Mouse (Mus musculus) erythroblast, embryonic 14.5 days (primary cell): ENCODE results near the gene Olfr1109. TPM values are rescaled to one million over a fixed set of nuclear protein-coding genes. Genes with fewer than 3 reads are reported as not detected.

Source experiments
- H3K27me3 ChIP-seq: 2 replicates; pipeline ENCODE4 v1.6.1; 2012; ENCODE audit warnings: inconsistent platforms; ENCODE audit not compliant: control insufficient read depth
- H3K36me3 ChIP-seq: 2 replicates; pipeline ENCODE4 v1.6.1; 2012; ENCODE audit warnings: mild to moderate bottlenecking, inconsistent platforms; ENCODE audit not compliant: control insufficient read depth
- H3K4me1 ChIP-seq: 2 replicates; pipeline ENCODE4 v1.6.1; 2012; ENCODE audit warnings: inconsistent platforms; ENCODE audit not compliant: control insufficient read depth
- H3K4me3 ChIP-seq: replicated peaks from 2 replicates; pipeline ENCODE3; 2012; ENCODE audit warnings: moderate library complexity, mild to moderate bottlenecking, inconsistent platforms
- H3K9me3 ChIP-seq: 2 replicates; pipeline ENCODE4 v1.6.1; 2012; ENCODE audit warnings: low read length, inconsistent platforms, mixed read lengths; ENCODE audit not compliant: control insufficient read depth
- GATA1 ChIP-seq: IDR thresholded peaks from 2 replicates; pipeline ENCODE4 v1.6.1; 2012; ENCODE audit warnings: low read length, inconsistent platforms, mixed read lengths
- TAL1 ChIP-seq: IDR thresholded peaks from 3 replicates; pipeline ENCODE4 v1.6.1; 2012; ENCODE audit warnings: low read length, inconsistent platforms, mixed read lengths
- polyA plus RNA-seq: library from polyadenylated mRNA; stranded (reverse); fragments of >175 nt; gene quantifications from 2 replicates; pipeline ENCODE4 v1.2.3, GENCODE M21; 2012

Gene Olfr1109
- polyA plus RNA-seq: not detected in 2 replicates

GRCm38 (mm10) chr2:87095908-87096307 is at the start of gene Olfr1109:
Gene Olfr1109, minus strand, starts transcription at chr2:87096008.
- TF ChIP-seq GATA1 (no peak), TAL1 (no peak)

GRCm38 (mm10) chr2:87140200-87140599 is 44.4 kb upstream of the Olfr1109 start, which contains the start of gene Olfr1110:
Gene Olfr1110, minus strand, starts transcription at chr2:87140300.
- Histone ChIP-seq H3K4me1 (no peaks in the 10 kb centered on the region), H3K36me3 (no peaks in the 10 kb centered on the region), H3K27me3 (no peaks in the 10 kb centered on the region), H3K9me3 (no peaks in the 10 kb centered on the region), H3K4me3 (no peak within 1 kb of the TSS)
- TF ChIP-seq TAL1 (no peak), GATA1 (no peak)

More at GRCm38 (mm10) chr2:87095908-87096307, at the start of gene Olfr1109:
- H3K36me3 ChIP-seq: no peaks in the 10 kb centered on the region
- no peak within 1 kb of the TSS for H3K4me3 ChIP-seq
- H3K4me1 ChIP-seq: no peaks in the 10 kb centered on the region
- no peaks in the 10 kb centered on the region for H3K27me3 ChIP-seq
- no peaks in the 10 kb centered on the region for H3K9me3 ChIP-seq

DNA sequence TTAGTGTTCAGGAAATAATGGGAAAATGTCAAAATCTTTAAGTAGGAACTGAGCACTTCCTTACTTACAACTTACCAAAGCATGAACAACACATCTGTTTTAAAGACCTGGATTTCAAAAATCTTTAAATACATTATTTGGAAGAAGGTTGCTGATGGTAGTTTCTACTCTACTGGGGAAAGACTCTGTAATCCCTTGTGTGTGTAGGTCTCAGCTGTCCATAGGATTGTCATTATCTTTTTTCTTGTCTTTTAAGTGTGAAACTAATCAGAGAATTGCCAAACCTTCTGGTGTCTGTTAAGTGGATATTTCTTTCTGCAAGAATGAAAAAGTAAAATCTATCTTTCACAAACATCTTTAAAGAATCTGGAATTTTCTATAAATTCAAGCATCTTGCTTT is 18.7 kb upstream of the Olfr1109 start, which contains the start of gene Olfr259:
Gene Olfr259 (minus strand): TSS at position 101 of the 400 bp plus-strand sequence.
- TF ChIP-seq TAL1 (no peak), GATA1 (no peak)
- H3K27me3 ChIP-seq: no peaks in the 10 kb centered on the region
- H3K9me3 ChIP-seq: peaks cover 2% of the 10 kb centered on the region; the same call in 1 of the 2 replicates
- no peak within 1 kb of the TSS for H3K4me3 ChIP-seq
- no peaks in the 10 kb centered on the region for H3K36me3 ChIP-seq
- H3K4me1 ChIP-seq: no peaks in the 10 kb centered on the region

GRCm38 (mm10) chr2:87075717-87076116 is 20.1 kb downstream of the Olfr1109 start, which contains the start of gene Olfr1107:
Gene Olfr1107, minus strand, starts transcription at chr2:87075817.
- no peaks in the 10 kb centered on the region for H3K27me3 ChIP-seq
- H3K9me3 ChIP-seq: 0 out of 2 replicates have a peak, but pooled peaks cover 2% of the 10 kb centered on the region
- no peaks in the 10 kb centered on the region for H3K36me3 ChIP-seq
- H3K4me3 ChIP-seq: no peak within 1 kb of the TSS
- no peak for TF ChIP-seq GATA1
- TF ChIP-seq TAL1: no peak
- H3K4me1 ChIP-seq: no peaks in the 10 kb centered on the region

- Histone ChIP-seq H3K27me3 (no peaks in the 10 kb centered on the region), H3K4me3 (no peak within 1 kb of the TSS), H3K4me1 (no peaks in the 10 kb centered on the region), H3K36me3 (no peaks in the 10 kb centered on the region), H3K9me3 (no peaks in the 10 kb centered on the region)
- TF ChIP-seq GATA1 (no peak), TAL1 (no peak)
These were observed 43.6 kb downstream of the Olfr1109 start, which contains the start of gene Olfr1106 for GRCm38 (mm10) chr2:87052173-87052572. Gene Olfr1106, minus strand, starts transcription at chr2:87052273.

Other genes with a start within 250 kb of the Olfr1109 start
- not detected in 2 replicates for gene Olfr1095, start 244.3 kb downstream of the Olfr1109 start, polyA plus RNA-seq
- not detected in 2 replicates for gene Gm13723, start 221.2 kb downstream of the Olfr1109 start, polyA plus RNA-seq
- gene Olfr1097, start 203.8 kb downstream of the Olfr1109 start, polyA plus RNA-seq: not detected in 2 replicates
- not detected in 2 replicates for gene Olfr1098, start 171.5 kb downstream of the Olfr1109 start, polyA plus RNA-seq
- 0.01 TPM in 1 of 2 replicates, not detected in the other for gene Olfr1099, start 135.3 kb downstream of the Olfr1109 start, polyA plus RNA-seq
- not detected in 2 replicates for gene Olfr1100, start 116.1 kb downstream of the Olfr1109 start, polyA plus RNA-seq
- not detected in 2 replicates for gene Olfr1101, start 104.8 kb downstream of the Olfr1109 start, polyA plus RNA-seq
- gene Olfr1102, start 97.6 kb downstream of the Olfr1109 start, polyA plus RNA-seq: not detected in 2 replicates
- gene Olfr1104, start 68.9 kb downstream of the Olfr1109 start, polyA plus RNA-seq: not detected in 2 replicates
- gene Olfr1105, start 59.5 kb downstream of the Olfr1109 start, polyA plus RNA-seq: not detected in 2 replicates
- gene Olfr1106, start 43.7 kb downstream of the Olfr1109 start, polyA plus RNA-seq: not detected in 2 replicates
- not detected in 2 replicates for gene Olfr1107, start 20.2 kb downstream of the Olfr1109 start, polyA plus RNA-seq
- gene Olfr259, start 18.6 kb upstream of the Olfr1109 start, polyA plus RNA-seq: 0.04 TPM in 1 of 2 replicates, not detected in the other
- not detected in 2 replicates for gene Olfr1110, start 44.3 kb upstream of the Olfr1109 start, polyA plus RNA-seq
- gene Olfr1111, start 56.6 kb upstream of the Olfr1109 start, polyA plus RNA-seq: not detected in 2 replicates
- gene Olfr1112, start 91.8 kb upstream of the Olfr1109 start, polyA plus RNA-seq: not detected in 2 replicates
- not detected in 2 replicates for gene Olfr1113, start 113.0 kb upstream of the Olfr1109 start, polyA plus RNA-seq
- not detected in 2 replicates for gene Olfr1115, start 152.0 kb upstream of the Olfr1109 start, polyA plus RNA-seq
- gene Olfr1116, start 171.5 kb upstream of the Olfr1109 start, polyA plus RNA-seq: under 0.01 TPM in 1 of 2 replicates, not detected in the other
- not detected in 2 replicates for gene Olfr1118, start 211.6 kb upstream of the Olfr1109 start, polyA plus RNA-seq